Mouse (Mus musculus): ENCODE results near the gene Chrna7.

The Chrna7 gene

DNA sequence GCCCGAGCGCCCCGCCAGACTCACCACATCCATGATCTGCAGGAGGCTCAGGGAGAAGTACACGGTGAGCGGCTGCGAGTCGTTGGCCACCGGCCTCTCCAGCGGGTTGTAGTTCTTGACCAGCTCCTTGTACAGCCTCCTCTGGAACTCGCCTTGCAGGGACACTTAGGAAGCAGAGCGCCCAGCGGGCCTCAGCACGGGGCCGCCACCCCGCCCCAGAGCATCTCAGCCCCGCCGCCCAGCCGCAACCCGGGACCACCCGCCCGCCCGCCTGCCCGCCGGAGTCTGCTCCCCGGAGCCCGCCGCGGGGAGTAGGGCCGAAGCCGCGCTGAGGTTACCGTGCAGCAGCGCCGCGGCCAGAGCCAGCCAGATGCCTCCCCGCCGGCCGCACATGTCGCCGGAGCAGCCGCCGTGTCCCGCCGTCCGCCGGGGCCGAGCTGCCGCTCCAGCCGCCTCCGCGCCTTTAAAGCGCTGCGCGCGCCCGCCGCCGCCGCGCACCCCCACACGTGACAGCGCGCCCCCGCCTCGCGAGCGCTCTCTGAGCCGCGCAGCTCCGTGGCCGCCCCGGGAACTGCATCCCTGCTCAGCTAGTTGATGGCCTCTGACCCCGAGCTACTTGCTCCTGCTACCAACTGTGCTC lies at the start of gene Chrna7:
TSS of gene Chrna7 (minus strand) at position 486 of the 640 bp plus-strand sequence.
- peak; percentile 68 for DNase-seq (ENCODE audit: low spot score)

DNA sequence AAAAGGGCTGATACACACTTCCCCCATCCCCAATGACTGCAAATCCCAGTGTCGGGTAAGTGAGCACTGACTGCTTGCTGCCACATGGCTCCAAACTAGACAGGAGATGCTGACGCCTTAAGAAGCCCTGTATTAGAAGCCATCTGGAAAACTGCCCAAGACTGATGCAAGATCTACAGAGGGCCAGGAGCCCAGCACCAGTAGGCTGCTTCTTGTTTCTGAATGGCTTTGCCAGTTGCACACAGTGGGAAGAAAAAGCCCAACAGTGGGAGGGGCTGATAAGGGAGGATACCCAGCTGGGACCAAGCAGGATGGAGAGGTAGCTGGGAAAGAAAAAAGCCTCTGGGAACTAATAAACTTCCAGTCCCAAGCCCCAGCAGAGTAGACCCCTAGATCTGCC lies 37.0 kb upstream of the Chrna7 start:
- DNase-seq (ENCODE audit: low spot score): no peak

DNA sequence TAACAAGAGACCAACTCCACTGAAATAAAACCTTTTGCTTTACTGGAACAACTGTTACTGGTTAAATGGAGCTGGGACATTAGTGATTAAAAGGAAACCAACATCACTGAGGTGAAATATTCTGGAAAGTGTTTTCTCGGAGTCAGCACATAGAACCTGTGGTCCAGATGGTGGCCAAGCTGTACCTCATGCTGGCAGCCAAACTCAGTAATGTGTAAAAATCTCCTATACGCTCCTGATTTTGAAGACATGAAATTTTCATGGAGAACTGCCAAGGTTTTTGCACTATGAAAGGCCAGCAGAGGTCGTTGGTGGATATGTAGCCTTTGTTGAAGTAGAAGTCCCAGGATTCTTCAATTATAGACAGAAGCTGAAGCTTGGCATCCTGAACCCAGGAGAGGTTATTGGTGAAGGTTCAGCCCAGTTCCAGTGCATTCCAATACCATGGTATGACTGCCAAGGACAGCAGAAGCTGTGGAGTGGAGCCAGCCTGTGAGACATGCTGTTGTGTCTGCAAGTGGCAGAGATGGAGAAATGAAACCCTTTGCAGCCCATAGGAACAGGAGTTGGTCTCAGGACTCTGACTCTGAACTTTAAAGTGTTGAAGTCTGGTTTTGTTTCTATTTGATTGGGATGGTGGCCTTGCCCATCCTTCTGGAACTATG lies 25.6 kb upstream of the Chrna7 start:
- DNase-seq (ENCODE audit: low spot score): no peak

DNA sequence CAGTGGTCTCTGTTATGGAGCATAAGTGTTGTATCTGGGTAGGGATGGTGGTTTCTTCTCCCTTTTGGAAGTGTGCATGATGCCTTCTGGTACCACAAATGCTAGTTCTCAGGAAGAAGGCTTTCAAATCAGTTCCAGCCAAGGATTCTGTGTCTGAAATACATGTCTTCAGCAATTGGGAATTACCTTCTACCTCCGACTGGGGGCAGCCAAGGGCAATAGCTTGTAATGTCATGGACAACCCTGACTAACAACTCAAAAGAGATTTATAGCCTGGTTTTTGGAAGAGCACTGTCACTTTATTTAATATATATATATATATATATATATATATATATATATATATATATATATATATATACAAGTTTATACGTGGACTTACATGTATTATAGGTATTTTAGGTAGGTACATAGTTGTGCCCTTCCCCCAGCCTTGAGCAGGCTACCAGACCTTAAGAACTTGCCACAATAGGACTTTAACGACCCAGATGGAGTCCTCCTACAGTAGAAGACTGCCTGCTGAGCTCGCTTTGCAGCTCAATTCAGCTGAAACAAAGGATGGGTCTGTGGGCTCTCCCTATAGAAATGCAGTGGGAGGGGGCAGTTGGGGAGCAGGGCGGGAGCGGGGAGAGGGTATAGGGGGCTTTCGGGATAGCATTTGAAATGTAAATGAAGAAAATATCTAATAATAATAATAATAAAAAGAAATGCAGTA lies 12.9 kb upstream of the Chrna7 start:
- DNase-seq (ENCODE audit: low spot score): no peak

DNA sequence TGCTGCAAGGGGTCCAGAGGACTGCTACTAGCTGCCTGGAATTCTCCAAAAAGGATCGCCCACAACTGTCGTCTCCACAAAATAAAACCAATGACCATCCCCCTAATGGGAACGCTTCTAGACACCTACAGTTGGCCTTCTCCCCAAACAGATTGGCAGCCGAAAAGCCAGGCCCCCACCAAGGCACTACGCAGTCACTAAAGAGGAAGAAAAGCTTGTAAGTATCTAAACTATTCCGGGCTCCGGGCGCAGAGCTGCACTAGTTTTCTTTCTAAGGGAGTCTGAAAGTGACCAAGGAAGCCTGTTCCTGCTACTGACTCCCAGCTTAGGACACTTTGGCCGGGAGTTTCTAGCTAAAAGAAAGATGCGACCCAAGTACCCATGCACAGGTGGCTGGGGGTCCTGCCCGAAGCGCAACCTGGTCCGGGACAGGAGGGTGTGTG lies 707 bp downstream of the Chrna7 start:
- no peak for DNase-seq (ENCODE audit: low spot score)

DNA sequence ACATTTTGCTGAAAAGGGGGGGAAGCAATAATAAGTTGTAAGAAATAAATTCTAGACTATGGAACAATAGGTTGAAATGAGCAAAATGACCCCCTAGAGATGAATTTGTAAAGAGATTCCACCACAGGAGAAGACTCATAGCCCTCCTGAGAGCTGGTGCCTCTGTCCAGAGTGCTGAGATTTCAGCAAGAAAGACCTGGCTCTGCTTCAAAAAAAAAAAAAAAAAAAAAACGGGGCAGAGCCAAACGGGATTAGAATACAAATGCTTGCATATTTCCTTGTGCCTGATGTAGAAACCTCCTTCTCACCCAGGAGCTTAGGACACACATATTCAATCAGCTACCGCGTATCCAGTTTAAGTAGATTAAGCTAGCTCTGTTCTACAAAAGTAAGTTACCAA lies 2.9 kb downstream of the Chrna7 start:
- DNase-seq (ENCODE audit: low spot score): no peak

DNA sequence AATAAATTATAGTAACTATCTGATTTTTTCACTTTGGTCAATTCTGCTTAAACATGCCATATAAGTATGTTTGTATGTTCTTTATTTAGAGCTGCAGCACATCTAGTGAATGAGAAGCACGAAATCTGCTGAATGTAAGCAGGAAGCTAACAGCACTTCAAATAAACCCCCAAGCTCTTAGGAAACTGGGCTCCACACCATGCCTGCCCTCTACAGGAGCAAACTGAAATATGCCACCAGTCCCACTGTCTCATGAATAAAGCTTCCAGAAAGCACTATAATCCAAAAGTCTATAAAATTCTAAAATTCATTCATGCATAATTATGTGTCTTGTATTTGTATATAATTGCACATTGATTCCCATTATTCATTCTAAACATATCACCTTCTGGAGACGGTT lies 5.2 kb downstream of the Chrna7 start:
- DNase-seq (ENCODE audit: low spot score): no peak

DNA sequence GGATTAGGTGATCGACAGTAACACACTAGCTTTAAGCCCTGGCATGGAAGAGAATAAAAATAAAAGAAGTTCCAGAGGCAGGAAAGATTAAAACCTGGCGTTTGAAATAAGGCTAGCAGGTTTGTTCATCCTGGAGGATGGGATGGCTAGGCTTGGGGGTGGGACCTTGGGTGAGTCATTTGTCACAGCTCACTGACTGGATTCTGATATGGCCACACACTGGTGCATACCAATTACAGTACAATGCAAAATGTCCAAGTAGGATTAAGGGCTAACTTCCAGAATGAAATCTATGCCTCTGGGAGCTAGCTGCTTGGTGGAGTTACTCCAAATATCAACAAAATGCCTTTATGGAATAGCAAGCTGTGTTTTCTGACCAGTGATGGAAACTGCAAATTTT lies 16.8 kb downstream of the Chrna7 start:
- no peak for DNase-seq (ENCODE audit: low spot score)

DNA sequence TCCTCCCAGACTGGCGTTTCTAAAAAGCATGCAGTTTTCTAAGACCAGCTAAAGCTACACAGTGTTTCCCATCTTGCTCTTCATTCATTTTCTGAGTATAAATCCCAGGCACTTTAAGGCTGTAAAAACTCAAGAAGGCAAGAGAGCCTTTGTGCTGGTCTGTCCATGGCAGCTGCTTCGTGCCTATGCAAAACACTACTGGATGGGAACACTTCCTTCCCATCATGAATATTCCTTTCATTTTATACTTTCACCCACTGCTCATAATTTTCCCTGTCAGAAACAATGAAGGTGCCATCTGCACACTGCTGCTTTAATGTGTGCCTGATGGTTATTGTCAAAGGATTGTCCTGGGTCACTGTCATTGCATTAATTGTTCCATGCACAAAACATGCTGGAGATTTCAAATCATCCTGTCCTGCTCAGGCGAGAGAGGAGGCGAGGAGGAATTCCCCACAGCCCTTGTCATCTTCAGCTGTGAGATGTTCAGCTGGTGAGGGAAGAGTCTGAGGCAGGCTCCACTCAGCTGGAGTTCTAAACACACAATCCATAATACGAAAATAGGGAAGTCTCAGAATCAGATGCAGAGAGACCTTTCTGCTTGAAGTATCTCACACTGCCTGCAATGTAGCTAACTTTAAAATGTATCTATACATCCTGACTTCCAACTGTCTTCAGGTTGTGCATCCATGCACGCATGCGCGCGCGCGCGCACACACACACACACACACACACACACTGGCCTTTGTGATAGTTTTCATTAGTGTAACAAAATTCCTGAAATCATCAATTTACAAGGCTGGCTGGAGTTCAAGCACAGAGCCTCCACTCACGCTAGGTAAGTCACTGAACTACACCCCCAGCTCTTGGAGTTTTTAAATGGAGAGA lies 22.5 kb downstream of the Chrna7 start:
- no peak for DNase-seq (ENCODE audit: low spot score)

DNA sequence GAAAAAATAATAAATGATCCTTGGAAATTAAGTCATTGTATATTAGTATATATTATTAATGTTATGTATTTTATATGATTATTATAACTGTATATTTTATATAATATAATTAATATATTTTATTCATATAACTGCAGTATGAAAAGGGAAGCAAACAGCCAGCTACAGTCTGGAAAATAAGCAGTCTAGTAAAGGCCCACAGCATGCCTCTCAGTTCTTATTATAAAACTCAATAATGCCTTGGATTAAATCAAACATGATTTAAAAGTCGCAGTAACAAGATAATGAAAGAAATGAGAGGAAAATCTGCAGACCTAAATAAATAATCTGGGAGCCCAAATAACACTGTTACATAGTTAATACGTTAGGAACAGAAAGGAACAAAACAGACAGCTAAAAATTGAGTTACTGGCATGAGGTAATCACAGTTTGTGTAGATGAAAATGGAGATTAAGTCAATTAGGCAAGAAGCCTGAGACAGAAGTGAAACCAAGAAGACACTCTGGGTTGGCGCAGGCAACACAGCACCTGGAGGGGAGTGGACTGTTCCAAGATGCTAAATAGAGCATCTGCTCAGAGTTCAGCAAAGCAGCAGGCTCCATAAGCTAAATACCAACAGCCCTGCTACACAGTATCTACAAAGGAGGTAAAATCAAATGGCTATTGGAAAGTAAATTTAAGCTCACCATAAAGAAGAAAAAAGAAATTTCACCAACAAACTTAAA lies 42.1 kb downstream of the Chrna7 start:
- DNase-seq (ENCODE audit: low spot score): no peak

DNA sequence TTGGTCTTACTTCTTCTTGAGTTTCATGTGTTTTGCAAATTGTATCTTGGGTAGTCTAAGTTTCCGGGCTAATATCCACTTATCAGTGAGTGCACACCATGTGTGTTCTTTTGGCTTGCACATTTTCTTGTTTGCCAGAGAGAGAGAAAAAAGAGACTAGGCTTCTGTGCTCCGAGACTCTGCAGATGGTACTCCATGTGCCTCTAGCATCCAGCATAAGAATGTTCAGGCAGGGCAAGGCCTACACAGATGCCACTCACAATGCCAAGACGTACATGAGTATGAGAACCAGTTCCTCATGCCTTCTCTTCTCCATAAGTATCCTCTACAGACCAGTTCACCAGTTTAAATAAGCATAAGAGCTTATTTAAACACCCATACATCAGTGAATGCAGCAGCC lies 47.8 kb downstream of the Chrna7 start:
- DNase-seq (ENCODE audit: low spot score): no peak

DNA sequence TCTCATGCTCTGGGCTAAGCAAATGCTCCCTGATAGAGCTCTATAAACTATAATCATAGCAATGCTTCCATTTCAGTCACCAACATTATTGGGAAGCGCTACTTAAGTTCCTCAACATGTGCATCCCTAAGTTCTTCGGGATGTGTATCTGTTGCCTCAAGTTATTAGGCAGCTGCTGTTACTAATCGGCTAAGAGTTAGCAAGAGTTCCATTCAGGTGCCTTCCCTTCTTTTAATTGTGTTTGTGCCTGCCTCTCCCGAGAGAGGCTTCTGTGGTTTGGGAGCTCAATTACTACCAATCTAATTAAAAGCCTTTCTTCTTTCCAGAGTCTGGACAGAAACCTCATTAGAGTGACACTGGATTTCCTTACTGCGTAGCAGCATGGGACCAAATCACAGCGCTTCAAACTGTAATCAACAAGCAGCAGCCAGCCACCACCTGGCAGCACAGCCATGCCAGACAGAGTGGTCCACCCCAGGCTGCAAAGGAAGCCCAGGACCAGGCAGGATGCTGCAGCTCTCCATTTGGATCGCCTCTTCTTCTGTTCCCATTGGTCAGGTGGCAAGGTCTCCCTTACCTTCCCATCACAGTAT lies 50.0 kb downstream of the Chrna7 start:
- DNase-seq (ENCODE audit: low spot score): no peak

DNA sequence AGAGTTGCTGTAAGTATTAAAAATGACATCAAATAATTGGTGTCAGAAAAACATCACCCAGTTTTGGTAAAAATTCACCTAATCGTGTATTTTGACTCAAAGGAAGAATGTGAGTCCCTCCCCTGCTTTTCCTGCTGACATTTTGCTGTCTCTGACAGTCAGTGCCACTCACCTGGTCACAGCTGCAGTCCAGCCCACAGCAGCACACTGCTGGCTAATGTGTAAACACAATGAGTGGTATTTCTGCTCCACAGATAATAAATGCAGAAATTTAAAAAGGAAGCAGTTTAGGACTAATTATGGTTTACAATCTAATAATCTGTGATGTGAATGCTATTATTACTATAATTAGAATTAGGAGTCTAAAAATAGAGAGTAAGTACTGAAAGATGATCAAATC lies 59.1 kb downstream of the Chrna7 start:
- DNase-seq (ENCODE audit: low spot score): no peak

DNA sequence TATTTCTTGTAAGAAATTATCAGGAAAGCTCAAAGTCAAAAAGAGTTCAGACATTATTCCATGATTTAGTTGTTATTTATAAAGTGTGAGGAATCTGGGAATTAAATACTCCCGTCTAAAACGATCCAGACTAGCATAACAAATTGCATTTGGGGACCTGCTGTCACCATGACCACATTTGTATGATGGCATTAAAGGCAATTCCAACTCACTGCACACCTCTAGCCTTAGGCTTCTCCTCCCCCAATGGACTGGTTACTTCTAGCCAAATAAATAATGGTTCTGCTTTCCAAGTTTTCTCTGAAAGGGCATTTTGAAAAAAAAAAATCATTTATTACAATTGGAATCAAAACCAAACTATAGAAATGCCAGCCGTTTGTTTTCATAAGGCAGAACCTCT lies 63.6 kb downstream of the Chrna7 start:
- DNase-seq (ENCODE audit: low spot score): no peak

DNA sequence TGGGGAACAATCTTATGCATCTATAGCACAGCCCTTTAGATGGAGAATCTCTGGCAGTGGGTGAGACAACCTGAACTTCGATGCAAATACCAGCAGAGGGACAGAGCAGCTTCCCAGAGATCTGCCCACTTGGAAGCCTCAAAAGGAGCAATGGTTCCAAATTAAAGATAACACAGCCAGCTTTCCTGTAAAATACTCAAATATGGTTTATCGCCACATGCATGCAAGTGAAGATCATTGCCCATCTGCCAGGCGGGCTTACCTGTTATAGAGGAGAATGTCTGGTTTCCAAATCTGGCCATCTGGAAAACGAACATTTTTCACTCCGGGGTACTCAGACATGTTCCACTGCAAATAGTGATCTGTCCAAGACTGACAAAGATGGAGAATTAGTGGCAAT lies 64.0 kb downstream of the Chrna7 start:
- DNase-seq (ENCODE audit: low spot score): no peak

DNA sequence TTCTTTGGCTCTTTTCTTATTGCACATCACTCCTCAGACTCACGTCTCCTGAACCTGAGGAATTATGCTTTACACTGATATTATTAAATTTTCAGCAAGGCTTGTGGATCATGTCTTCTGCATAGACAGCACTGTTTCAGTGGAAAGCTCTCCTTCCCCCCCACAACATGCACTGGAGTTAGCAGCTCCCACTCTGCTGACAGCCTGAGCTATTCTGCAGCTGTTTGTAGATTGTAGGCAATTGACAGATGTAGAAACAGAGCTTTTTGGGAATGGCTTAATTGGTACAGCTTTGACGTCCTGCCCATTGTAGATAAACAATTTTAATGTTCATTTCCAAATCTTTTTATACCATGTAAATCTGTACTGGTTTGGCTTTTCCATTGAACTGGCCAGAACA lies 89.8 kb downstream of the Chrna7 start:
- no peak for DNase-seq (ENCODE audit: low spot score)

DNA sequence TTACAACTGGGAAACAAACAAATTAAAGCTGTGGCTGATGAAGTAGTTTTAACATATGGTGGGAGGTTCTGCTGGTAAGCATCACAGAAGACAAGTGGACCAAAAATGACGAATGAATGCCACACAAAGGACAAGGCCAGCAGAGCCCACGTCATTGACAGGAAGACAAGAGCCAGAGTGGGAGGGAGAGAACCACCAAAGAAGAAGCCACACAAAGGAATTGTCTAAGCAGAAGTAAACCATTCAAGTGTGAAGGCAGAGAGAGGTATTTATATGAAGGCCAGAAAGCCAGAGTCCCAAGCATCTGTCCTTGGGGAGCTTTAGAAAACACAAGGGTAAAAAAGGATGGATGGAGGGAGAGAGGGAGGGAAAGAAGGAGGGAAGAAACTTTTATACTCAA lies 98.7 kb downstream of the Chrna7 start:
- DNase-seq (ENCODE audit: low spot score): no peak

DNA sequence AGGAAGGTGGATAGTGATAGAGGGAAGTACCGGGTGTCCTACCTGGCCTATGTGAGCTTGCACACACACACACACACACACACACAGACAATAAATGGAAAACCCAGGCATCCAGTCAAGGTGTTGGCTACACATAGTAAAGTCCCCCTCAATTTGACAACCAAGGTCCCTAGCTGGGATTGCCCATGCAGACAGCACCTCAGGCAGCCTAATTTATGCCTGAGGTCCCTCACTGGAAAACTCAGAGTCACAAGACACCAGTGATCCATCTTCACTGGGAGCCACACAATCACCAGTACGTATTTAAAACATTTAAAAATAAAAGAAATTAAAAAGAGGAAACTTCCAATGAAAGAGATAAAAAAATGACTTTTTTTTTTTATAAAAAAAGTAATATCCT lies 99.1 kb downstream of the Chrna7 start:
- DNase-seq (ENCODE audit: low spot score): no peak

DNA sequence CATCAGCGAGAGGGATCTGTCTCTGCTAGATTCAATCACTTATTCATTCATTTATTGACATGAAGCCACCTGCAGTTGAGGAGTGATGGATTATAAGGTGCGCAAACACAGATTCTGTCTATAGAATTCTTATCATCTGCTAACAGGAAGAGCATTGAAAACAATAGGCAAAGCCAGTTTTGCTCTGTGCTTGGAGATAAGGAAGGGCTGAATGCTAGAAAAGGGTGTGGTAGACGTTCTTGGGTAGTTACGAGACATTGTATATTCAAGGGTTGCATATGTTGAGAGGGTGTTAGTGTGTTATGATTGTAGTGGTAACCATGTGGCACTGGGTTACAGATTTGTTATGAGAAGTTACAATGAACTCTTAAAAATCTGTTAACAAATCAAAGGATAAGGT lies 103.0 kb downstream of the Chrna7 start:
- no peak for DNase-seq (ENCODE audit: low spot score)

DNA sequence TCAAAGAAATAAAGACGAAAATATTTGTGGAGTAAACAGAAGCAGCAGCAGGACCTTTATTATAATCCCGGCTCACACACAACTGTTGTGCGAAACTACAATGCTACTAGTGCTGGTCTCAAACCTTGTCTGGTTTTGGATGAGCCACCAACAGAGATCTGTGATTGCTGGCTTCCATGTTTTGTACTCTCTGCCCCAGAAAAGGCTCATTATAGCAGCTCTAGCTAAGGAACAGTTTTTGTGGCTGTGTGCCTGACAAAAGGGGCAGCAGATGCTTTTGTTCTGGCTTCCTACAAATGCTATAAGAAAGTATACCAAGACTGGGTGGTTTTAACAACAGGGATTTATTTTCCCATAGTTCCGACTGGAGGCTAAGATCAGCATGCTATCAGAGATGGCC lies 126.4 kb downstream of the Chrna7 start:
- DNase-seq (ENCODE audit: low spot score): no peak

DNA sequence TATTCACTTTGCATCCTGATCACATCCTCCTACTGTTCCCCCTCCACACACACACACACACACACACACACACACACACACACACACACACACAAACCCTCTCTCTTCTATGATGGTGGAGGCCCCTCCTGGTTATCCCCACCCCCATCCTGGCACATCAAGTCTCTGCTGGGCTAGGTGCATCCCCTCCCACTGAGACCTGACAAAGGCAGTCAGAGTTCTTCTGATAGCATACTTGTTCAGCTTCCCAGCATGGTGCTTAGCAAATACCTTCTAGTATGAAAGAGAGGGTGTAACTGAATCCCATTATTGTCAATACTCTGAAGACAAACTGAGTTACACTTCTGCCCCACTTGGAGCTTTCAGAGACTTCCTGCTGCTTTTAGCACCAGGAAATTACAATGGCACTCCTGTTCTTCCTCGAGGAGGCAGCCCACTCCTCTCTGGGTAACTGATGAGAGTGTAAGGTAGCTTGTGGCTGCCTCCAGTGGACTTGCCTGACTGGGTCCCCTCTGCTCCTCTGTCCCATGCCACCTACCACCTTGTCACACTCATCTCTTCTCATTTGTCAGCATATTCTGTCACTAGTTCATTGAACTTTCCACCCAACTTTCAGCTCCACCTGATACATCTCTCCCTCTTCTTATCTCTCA lies 127.9 kb downstream of the Chrna7 start:
- no peak for DNase-seq (ENCODE audit: low spot score)

All from ovary, postnatal 14 days (tissue).